Mouse (Mus musculus) limb, embryonic 11.5 days (tissue): ENCODE measurements at regions not wholly inside any gene's neighbourhood (a gene's known extent, or its start where the extent isn't known, plus 50 kb on each side); places are given as distances from the start of the nearest gene placed in this dataset.
"Not testable (repeated sequence)": the region's sequence is repeated elsewhere in the genome, so short reads cannot be mapped to it uniquely, and the experiment has no call there.

Source experiments
- ATAC-seq: fragments of 200-750 bp; cut with Nextera tagmentation; 2 replicates; pipeline ENCODE4 v1.8.0; 2017; ENCODE audit warnings: low read depth; ENCODE audit not compliant: insufficient number of reproducible peaks, low FRiP score, low TSS enrichment
- DNase-seq: peaks from one replicate; pipeline ENCODE4 v3.0.0-alpha.2; 2015; ENCODE audit warnings: low spot score
- H3K27ac ChIP-seq: fragments of 300-500 bp; sonication (generic); replicated peaks from 2 replicates; pipeline ENCODE4 v1.5.1; 2014; ENCODE audit warnings: low read depth, mild to moderate bottlenecking, low read length
- H3K27me3 ChIP-seq: fragments of 300-500 bp; sonication (generic); 2 replicates; pipeline ENCODE4 v1.6.1; 2014; ENCODE audit warnings: mild to moderate bottlenecking, low read length, mixed read lengths; ENCODE audit not compliant: control insufficient read depth, insufficient read depth
- H3K36me3 ChIP-seq: fragments of 300-500 bp; sonication (generic); 2 replicates; pipeline ENCODE4 v1.6.1; 2014; ENCODE audit warnings: mild to moderate bottlenecking, low read length, moderate library complexity, mixed read lengths; ENCODE audit not compliant: control insufficient read depth, insufficient read depth
- H3K4me1 ChIP-seq: fragments of 300-500 bp; sonication (generic); 2 replicates; pipeline ENCODE4 v1.6.1; 2014; ENCODE audit warnings: low read length, mixed read lengths; ENCODE audit not compliant: control insufficient read depth, insufficient read depth
- H3K4me2 ChIP-seq: fragments of 300-500 bp; sonication (generic); 2 replicates; pipeline ENCODE4 v1.6.1; 2014; ENCODE audit warnings: low read depth, mild to moderate bottlenecking, moderate library complexity; ENCODE audit not compliant: severe bottlenecking
- H3K4me3 ChIP-seq: fragments of 300-500 bp; sonication (generic); 2 replicates; pipeline ENCODE4 v1.5.1; 2014; ENCODE audit warnings: low read depth, low read length
- H3K9ac ChIP-seq: fragments of 300-500 bp; sonication (generic); 2 replicates; pipeline ENCODE4 v1.6.1; 2014; ENCODE audit warnings: mild to moderate bottlenecking, low read length
- H3K9me3 ChIP-seq: fragments of 300-500 bp; sonication (generic); 2 replicates; pipeline ENCODE4 v1.6.1; 2016; ENCODE audit warnings: low read length; ENCODE audit not compliant: control insufficient read depth
- WGBS: fragments of 180-500 bp; shearing (Covaris S2); extraction: QIAGEN DNeasy Blood & Tissue Kit; methylation state at CpG from one replicate; pipeline ENCODE4 v1.1.7; 2014; 5-methylcytosine and 5-hydroxymethylcytosine counted together

- not testable (repeated sequence) for H3K4me1 ChIP-seq, ATAC-seq, H3K27ac ChIP-seq, H3K4me3 ChIP-seq, H3K4me2 ChIP-seq, H3K27me3 ChIP-seq, H3K9ac ChIP-seq, H3K36me3 ChIP-seq, DNase-seq, H3K9me3 ChIP-seq
- 56% methylated on average over 7 of the region's 7 CpGs for WGBS
Measured at GRCm38 (mm10) chr14:53635206-53635605, 618.7 kb downstream of the Dad1 start.

- WGBS: 57% methylated on average over 5 of the region's 5 CpGs
- not testable (repeated sequence) for H3K27ac ChIP-seq, H3K27me3 ChIP-seq, ATAC-seq, H3K4me1 ChIP-seq, H3K9ac ChIP-seq, H3K4me3 ChIP-seq, H3K4me2 ChIP-seq, H3K9me3 ChIP-seq, H3K36me3 ChIP-seq, DNase-seq
Measured at GRCm38 (mm10) chr14:53634320-53634979, 619.5 kb downstream of the Dad1 start.

GRCm38 (mm10) chr14:53633743-53634142 is 620.2 kb downstream of the Dad1 start:
- DNase-seq, H3K36me3 ChIP-seq, H3K9ac ChIP-seq, H3K27ac ChIP-seq, H3K4me3 ChIP-seq, H3K9me3 ChIP-seq, H3K4me1 ChIP-seq, ATAC-seq, H3K27me3 ChIP-seq, H3K4me2 ChIP-seq: not testable (repeated sequence)
- 75% methylated on average over 1 of the region's 1 CpGs for WGBS

- not testable (repeated sequence) for DNase-seq, H3K4me2 ChIP-seq, H3K36me3 ChIP-seq, H3K27ac ChIP-seq, ATAC-seq, H3K4me1 ChIP-seq, H3K4me3 ChIP-seq, H3K27me3 ChIP-seq, H3K9ac ChIP-seq, H3K9me3 ChIP-seq
- WGBS: 62% methylated on average over 4 of the region's 4 CpGs
Measured at GRCm38 (mm10) chr14:53621376-53621775, 632.5 kb downstream of the Dad1 start.

GRCm38 (mm10) chr14:53616061-53616460 is 637.8 kb downstream of the Dad1 start:
- WGBS: 28% methylated on average over 2 of the region's 3 CpGs
- DNase-seq, ATAC-seq, H3K9me3 ChIP-seq, H3K27ac ChIP-seq, H3K4me2 ChIP-seq, H3K4me3 ChIP-seq, H3K27me3 ChIP-seq, H3K36me3 ChIP-seq, H3K9ac ChIP-seq, H3K4me1 ChIP-seq: not testable (repeated sequence)

- no peaks in the 10 kb centered on the region for H3K27me3 ChIP-seq
- no peak for DNase-seq
- no peaks in the 10 kb centered on the region for H3K36me3 ChIP-seq
- no peak overlapping the region for H3K4me2 ChIP-seq
- no peak overlapping the region for H3K9ac ChIP-seq
- no peak for ATAC-seq
- H3K9me3 ChIP-seq: no peaks in the 10 kb centered on the region
- no peak overlapping the region for H3K4me3 ChIP-seq
- no peaks in the 10 kb centered on the region for H3K4me1 ChIP-seq
- no peak overlapping the region for H3K27ac ChIP-seq
Measured at GRCm38 (mm10) chr14:53614341-53614740, 639.6 kb downstream of the Dad1 start.

- H3K27ac ChIP-seq, H3K27me3 ChIP-seq, H3K9ac ChIP-seq, H3K9me3 ChIP-seq, H3K4me3 ChIP-seq, ATAC-seq, H3K4me2 ChIP-seq, H3K4me1 ChIP-seq, H3K36me3 ChIP-seq, DNase-seq: not testable (repeated sequence)
- WGBS: 60% methylated on average over 3 of the region's 3 CpGs
Measured at GRCm38 (mm10) chr14:53599299-53599698, 654.6 kb downstream of the Dad1 start.

- H3K4me3 ChIP-seq, H3K9ac ChIP-seq, H3K4me1 ChIP-seq, H3K36me3 ChIP-seq, H3K9me3 ChIP-seq, DNase-seq, ATAC-seq, H3K4me2 ChIP-seq, H3K27ac ChIP-seq, H3K27me3 ChIP-seq: not testable (repeated sequence)
Measured at GRCm38 (mm10) chr14:53597287-53597686, 656.6 kb downstream of the Dad1 start.

- DNase-seq: peak; percentile 21
- H3K27ac ChIP-seq, H3K9ac ChIP-seq, H3K36me3 ChIP-seq, H3K27me3 ChIP-seq, H3K4me2 ChIP-seq, H3K4me3 ChIP-seq, ATAC-seq, H3K9me3 ChIP-seq, H3K4me1 ChIP-seq: not testable (repeated sequence)
- WGBS: 45% methylated on average over 6 of the region's 6 CpGs
Measured at GRCm38 (mm10) chr14:53590601-53591000, 663.3 kb downstream of the Dad1 start.
